Mouse (Mus musculus) cerebellum, adult (tissue): Measurements from ENCODE around the gene Tmem52b.
"Not testable (repeated sequence)": the region's sequence is repeated elsewhere in the genome, so short reads cannot be mapped to it uniquely, and the experiment has no call there.

Experiments used
- ATAC-seq: cut with Nextera tagmentation; 2 replicates; pipeline ENCODE4 v1.9.2; 2017; ENCODE audit warnings: mild to moderate bottlenecking, moderate library complexity, mixed read lengths; ENCODE audit not compliant: insufficient number of reproducible peaks, low FRiP score, low TSS enrichment

Tmem52b gene

DNA sequence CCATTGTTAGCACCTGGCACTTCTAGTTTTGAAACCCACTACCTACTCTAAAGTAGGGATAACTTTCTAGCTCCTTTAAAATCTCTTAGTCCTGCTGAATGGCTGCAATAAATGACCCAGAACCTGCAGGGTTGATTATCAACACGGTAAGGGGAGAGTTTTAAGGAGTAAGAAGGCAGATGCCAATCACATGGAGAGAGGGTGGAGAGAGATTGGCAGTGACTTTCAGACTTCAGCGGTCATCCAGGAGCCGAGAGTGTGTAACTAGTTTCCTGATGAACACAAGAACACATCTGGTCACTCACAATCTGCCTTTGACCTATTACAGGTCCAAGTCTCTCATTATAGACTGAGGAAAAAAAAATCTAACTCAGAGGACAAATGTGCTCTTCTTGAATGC lies at the start of gene Tmem52b:
TSS of gene Tmem52b (plus strand) at position 189 of the 400 bp plus-strand sequence.
- no peak for ATAC-seq

DNA sequence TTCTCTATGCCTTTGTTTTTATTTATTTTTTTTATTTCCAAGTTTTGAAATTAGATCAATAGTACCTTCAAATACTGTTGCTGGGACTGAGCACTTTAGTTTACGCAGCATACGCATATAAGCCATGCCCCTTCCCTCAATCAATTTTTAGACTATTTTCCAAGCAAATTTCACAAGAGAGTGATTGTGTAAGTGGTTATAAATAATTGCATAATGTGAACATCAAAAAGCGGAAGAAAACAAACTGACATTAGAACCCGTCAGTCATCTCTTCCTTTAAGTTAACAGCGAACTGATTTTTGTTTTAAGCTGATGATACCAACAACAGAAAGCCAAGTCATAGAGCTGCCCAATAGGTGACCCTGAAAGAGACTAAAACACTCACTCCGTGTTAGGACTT lies 41.0 kb upstream of the Tmem52b start:
- no peak for ATAC-seq

GRCm38 (mm10) chr6:129472627-129473026 lies 39.7 kb upstream of the Tmem52b start:
- no peak for ATAC-seq

- ATAC-seq = peak; percentile 51; the same call in 1 of the 2 replicates
Observed at GRCm38 (mm10) chr6:129476404-129477126, 35.8 kb upstream of the Tmem52b start.

DNA sequence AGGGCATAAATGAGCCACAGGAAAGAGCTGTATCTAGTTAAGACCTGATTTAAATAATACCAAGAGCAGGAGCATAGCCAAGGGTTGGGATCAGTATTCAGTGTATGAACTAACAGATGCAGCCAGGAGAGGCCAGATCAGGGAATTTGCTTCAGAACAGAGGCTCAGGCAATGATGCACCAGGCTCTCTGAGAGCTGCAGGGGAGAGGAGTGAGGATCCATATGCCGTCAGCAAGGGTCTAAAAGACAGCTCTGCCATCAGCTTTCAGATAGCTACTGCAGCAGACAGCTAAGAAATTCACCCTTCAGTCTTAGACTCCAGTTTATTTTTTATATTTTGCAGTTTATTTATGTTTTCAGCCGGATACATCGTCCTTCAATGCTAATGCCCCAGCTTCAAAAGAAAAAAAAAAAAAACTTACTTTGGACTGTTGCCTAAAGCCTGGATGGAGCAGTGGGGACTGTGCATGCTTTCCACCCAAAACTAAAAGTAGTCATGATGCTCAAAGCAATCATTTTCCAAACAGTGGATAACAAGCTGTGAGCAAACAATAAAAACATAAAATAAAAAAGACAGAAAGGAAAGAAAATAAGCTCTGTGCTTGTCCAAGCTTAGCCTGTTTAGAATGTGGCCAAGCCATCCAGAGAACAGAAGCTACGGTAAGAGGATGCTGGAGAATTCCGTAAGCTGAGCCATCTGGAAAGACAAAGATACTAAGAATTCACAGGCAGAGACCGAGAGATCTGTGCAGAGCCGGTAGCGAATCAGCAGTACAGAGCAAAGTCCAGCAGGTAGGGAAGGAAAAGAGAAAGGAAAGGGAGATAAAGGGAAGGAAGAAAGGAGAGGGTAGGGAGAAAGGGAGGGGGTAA lies 32.0 kb upstream of the Tmem52b start:
- ATAC-seq = peak; percentile 36; the same call in 1 of the 2 replicates

DNA sequence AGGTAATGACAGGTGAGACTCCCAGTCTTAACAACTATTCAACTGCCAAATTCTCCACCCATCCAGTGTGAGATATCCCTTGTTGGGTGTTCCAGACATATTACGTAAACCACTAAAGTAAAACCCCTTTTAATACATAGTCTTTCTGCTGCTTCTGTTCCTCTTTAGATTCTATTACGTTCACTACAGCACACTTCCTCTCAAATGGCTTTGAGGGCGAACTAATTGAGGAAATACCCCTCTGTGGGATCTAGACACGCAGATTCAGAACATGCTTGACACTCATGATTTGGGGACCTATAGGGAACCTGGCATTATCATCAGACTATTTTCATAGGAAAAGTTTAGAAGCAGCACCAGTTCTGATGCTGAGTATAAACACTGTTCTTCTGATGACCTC lies 17.4 kb upstream of the Tmem52b start:
- ATAC-seq = no peak

DNA sequence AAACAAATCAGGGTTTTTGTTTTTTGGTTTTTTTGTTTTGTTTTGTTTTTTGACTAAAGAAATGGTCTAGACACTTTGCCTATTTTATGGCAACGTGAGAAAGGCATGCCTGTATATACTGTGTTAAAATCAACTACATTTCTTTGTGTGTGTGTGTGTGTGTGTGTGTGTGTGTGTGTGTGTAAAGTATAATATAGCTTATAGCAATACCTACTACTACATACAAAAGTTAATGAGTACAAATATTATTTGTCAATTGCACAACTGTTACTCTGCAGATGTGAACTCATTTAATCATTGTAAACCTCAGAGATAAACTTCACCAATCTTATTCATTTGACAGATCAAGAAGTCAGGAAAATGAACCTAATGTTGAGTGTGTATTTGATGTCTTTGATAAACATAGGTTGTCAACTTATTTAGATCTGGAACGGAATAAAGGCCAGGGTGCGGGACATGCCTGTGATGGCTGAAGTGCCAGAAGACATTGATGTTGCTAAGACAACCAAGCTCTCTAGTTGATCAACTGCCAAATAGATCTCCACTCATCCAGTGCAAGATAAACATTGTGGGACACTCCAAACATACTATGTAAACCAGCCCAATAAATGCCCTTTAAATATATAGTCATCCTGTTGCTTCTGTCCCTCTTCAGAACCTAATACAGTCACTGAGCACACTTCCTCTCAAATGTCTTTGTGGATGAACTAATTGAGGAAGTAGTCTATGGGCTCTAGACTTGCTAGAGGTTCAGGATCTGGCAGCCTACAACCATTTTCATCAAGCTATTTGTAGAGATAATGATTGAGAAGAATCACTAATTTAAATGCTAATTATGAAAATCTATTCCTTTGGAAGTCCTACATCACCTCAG lies 14.8 kb upstream of the Tmem52b start:
- no peak for ATAC-seq

- ATAC-seq = not testable (repeated sequence)
Observed at GRCm38 (mm10) chr6:129499516-129499915, 12.8 kb upstream of the Tmem52b start.

DNA sequence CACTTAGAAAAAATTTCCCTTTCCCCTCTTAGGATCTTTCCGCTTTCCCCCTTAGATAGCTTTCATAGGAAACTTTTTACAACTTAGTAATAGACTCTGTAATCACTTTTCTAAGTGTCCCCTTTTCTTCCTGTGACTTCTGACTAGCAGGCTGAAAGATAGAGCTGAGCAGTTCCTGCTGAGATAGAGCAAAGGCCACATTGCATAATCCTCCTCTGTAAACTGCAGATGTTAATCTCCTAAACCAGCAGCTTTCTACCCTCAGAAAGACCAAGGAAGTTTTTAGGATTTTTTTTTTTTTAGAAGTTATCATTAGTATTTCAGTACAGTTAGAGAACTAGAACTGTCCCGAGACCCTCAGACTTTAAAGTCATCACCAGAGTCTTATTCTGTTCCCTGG lies 8.9 kb upstream of the Tmem52b start:
- no peak for ATAC-seq

GRCm38 (mm10) chr6:129507024-129507423 lies 5.3 kb upstream of the Tmem52b start, which contains the start of gene Olr1:
Gene Olr1, minus strand, starts transcription at chr6:129507165.
- ATAC-seq = no peak

- ATAC-seq = no peak
Observed at GRCm38 (mm10) chr6:129510120-129510911, 2.0 kb upstream of the Tmem52b start.

DNA sequence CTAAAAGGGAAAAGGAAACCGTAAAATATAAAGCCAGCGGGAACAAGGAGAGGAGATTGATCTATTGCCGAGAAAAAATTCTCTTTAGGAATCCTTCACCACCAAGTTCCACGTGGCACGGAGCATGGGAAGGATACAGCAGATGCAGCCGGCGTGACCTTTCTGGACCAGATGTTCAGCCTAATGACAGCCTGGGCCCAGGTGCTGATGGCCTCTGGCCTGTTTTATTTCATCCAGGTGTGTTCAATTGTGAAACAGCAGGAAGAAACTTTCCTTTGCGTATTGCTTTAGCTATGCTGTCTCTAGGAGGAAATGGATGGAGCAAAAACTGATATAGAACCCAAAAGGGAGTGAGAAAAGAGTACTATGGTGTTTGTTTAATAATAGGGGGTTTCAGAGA lies 513 bp downstream of the Tmem52b start:
- no peak for ATAC-seq

DNA sequence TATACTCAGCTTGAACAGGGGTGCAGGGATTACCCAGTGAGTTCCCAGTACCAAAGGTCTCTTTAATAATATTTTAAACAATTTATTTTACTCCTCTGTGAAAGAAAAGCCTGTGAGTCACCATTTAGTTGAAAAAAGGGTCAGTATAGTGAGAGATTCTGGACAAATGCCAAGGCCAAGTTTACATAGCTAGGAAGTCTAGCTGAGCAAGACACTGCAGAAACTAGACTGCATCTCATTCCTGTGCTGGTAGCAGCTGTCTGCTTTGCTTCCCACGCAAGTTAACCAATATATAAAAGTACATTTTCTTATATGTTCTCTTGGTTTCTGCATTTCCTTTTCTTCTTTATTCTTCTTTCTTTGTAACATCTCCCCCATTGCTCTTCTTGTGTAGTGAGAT lies 1.1 kb downstream of the Tmem52b start:
- no peak for ATAC-seq

DNA sequence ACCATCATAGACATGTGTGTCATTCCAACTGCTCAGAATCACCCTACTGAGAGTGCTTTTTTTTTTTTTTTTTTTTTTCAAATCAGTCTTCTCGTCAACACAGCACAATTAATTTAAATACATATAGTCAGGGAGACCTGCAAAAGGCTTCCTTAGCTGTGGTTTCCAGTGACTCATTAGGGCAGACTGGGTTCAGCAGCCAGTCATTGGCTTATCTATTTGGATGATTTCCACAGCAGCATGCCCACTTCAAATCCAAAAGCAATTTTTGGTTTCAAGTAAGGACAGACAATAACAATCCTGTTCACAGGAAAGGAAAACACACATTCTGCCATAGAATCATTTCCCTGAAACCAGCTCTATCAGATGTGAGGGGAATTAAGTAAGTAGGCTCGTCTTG lies 2.0 kb downstream of the Tmem52b start:
- no peak for ATAC-seq

DNA sequence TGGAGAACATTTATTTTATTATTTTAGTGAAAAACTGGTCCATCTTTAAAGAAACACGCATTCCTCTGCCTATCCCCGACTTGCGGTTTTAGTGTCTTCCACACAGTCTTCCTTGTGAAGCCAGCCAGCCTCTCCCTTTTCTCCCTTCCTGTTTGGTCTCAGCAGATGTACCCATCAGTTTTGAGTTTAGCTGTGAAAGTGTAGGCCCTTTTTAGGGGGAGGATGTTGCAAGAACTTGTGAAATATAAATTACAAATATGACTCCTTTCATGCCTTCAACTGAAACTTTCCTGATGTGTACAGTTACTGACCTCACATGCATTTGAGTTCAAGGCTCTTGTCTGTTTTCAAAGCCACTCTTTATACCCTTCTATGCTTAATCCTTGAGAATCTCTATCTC lies 2.7 kb downstream of the Tmem52b start:
- no peak for ATAC-seq

DNA sequence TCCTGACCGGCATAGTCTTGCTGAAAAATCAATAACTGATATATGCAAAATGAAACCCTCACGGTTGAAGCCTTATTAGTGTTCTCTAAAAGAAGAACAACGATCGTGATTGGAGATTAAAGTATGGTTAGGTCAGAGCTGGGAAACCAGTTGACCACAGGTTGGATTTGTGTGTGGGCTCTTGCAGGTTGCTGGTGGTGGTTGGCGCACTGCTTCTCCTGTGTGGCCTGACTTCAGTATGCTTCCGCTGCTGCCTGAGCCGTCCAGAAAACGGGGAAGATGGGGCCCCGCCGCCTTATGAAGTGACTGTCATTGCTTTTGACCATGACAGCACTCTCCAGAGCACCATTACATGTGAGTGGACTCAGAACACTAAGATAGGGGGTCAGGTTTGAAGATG lies 4.0 kb downstream of the Tmem52b start:
- no peak for ATAC-seq

GRCm38 (mm10) chr6:129517752-129518408 lies 5.5 kb downstream of the Tmem52b start:
- ATAC-seq = peak; percentile 79

DNA sequence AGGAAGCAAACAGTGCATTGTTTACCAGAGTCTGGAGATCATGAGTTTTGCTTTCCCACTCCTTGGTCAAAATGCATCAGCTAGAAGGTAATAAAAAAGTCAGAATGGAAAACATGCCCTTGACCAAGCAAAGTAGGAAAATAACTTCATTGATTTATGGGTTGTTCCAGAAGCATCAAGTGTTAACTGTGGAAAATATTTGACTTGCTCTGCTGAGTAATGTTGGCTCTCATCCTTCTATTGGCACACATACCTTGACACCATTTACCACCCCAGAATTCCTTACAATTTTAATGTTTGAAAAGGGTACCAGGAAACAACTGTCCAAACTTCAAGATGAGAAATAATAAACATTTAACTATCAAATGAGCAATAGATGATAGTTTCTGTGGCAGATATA lies 13.7 kb downstream of the Tmem52b start:
- ATAC-seq = no peak

DNA sequence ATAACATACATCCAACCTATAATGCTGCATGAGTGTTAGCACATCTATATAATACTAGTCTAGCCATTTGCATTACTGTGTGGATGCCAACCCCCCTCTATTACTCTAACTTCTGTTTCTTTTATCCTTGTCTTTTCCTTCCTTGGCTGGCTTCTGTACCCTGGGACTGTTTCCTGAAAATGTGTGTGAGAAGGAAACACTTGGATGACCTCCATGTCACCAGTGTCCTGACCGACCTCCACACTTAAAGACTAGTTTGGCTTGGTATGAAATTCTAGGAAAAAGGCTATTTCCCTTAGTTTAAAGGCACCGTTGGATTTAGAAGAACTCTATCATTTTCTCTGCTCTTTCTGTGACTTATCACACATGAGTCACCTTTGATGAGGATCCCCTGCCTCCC lies 15.1 kb downstream of the Tmem52b start:
- ATAC-seq = no peak
